In genomic region chr6:80823753-80824152, GRCm38 (mm10) we compare ENCODE assay signal across 24 mouse cellular contexts.
DNase-seq lines count a peak whose midpoint lies in the region; ATAC-seq and TF ChIP-seq lines count a peak whose summit lies in the region.
"Had no signal": no experiment of that assay in that cellular context is flagged by ENCODE, and none has a peak within 500 bp of the region (broad histone marks: within the 10 kb centered on the region; RNA-seq: fewer than 3 reads in every experiment).

No protein-coding gene starts in this region.

- H3K4me3 ChIP-seq in lung, embryonic 14.5 days (ENCODE audit: low read depth, low read length) = no peak overlapping the region
- no peak overlapping the region for H3K4me3 ChIP-seq in kidney, embryonic 14.5 days (ENCODE audit: low read length)
- H3K4me3 ChIP-seq in forebrain, embryonic 15.5 days = no peak overlapping the region
- H3K4me3 ChIP-seq in left cerebral cortex, adult 2 months = no peak overlapping the region
- H3K4me3 ChIP-seq: heart, embryonic 12.5 days; hindbrain, embryonic 10.5 days; limb, embryonic 15.5 days; midbrain, embryonic 10.5 days had no signal

- intact Hi-C loops in left cerebral cortex, adult 2 months (cut with DNase I) = no loop called here

- no peak overlapping the region for H3K27ac ChIP-seq in lung, embryonic 14.5 days (ENCODE audit: low read depth)
- no peak overlapping the region for H3K27ac ChIP-seq in kidney, embryonic 14.5 days (ENCODE audit: low read depth, low read length)
- no peak overlapping the region for H3K27ac ChIP-seq in forebrain, embryonic 15.5 days (replicated peaks)
- no peak overlapping the region for H3K27ac ChIP-seq in left cerebral cortex, adult 2 months
- H3K27ac ChIP-seq: hindbrain, embryonic 10.5 days; limb, embryonic 15.5 days; midbrain, embryonic 10.5 days had no signal

- no peak overlapping the region for H3K4me2 ChIP-seq in lung, embryonic 14.5 days
- H3K4me2 ChIP-seq in kidney, embryonic 14.5 days (replicated peaks; ENCODE audit: low read depth, low read length) = no peak overlapping the region
- H3K4me2 ChIP-seq in forebrain, embryonic 15.5 days (replicated peaks) = no peak overlapping the region
- H3K4me2 ChIP-seq: heart, embryonic 12.5 days; limb, embryonic 15.5 days had no signal

- no peak overlapping the region for H3K9ac ChIP-seq in lung, embryonic 14.5 days
- no peak overlapping the region for H3K9ac ChIP-seq in kidney, embryonic 14.5 days (ENCODE audit: low read depth, low read length)
- H3K9ac ChIP-seq in forebrain, embryonic 15.5 days (replicated peaks) = no peak overlapping the region
- H3K9ac ChIP-seq: heart, embryonic 12.5 days; limb, embryonic 15.5 days had no signal

- ATAC-seq in lung, embryonic 14.5 days (ENCODE audit: insufficient read depth) = no peak
- ATAC-seq in kidney, embryonic 14.5 days (ENCODE audit: low FRiP score, low TSS enrichment) = 0 out of 2 replicates have a peak, but pooled peaks have one; percentile 52
- ATAC-seq in forebrain, embryonic 15.5 days (replicated peaks) = no peak
- ATAC-seq: forebrain, embryonic 14.5 days; hindbrain, embryonic 16.5 days; lung, postnatal 0 days; Patski had no signal

- 72% methylated on average over 5 of the region's 5 CpGs for WGBS in lung, embryonic 14.5 days
- whole genome bisulfite sequencing in kidney, embryonic 14.5 days = 71% methylated on average over 5 of the region's 5 CpGs
- WGBS in forebrain, embryonic 15.5 days = 89% methylated on average over 5 of the region's 5 CpGs

- H3K9me3 ChIP-seq in lung, embryonic 14.5 days (ENCODE audit: low read depth, low read length) = no peaks in the 10 kb centered on the region
- H3K9me3 ChIP-seq in kidney, embryonic 14.5 days (ENCODE audit: control insufficient read depth, low read length) = no peaks in the 10 kb centered on the region
- H3K9me3 ChIP-seq in forebrain, embryonic 15.5 days = no peaks in the 10 kb centered on the region
- H3K9me3 ChIP-seq: heart, embryonic 12.5 days; hindbrain, embryonic 10.5 days; limb, embryonic 15.5 days; midbrain, embryonic 10.5 days had no signal

- DNase-seq in lung, embryonic 14.5 days = peak; percentile 25
- no peak for DNase-seq in lung, postnatal 4 days
- peak; percentile 27 to 39 for DNase-seq in kidney, postnatal 25 days
- no peak for DNase-seq in adrenal gland, adult 8-10 months
- DNase-seq in left cerebral cortex, adult 2 months (ENCODE audit: extremely low spot score in 1 of 2, low spot score in 2 of 2) = no peak
- DNase-seq: cerebellum, adult 18-20 months; cerebellum, postnatal 25 days; gastrocnemius, postnatal 10 days; heart, postnatal 10 days; layer of hippocampus, adult 9-11 months; left cerebral cortex, postnatal 4 days; right cerebral cortex, adult 18-20 months; right cerebral cortex, postnatal 4 days had no signal

- TF ChIP-seq CTCF in lung, embryonic 14.5 days (IDR thresholded peaks at IDR 0.05; ENCODE audit: low read depth) = no peak
- no peak for TF ChIP-seq CTCF in left cerebral cortex, adult 2 months (IDR thresholded peaks at IDR 0.05)

- no peaks in the 10 kb centered on the region for H3K4me1 ChIP-seq in lung, embryonic 14.5 days (ENCODE audit: insufficient read depth)
- H3K4me1 ChIP-seq in kidney, embryonic 14.5 days (ENCODE audit: control insufficient read depth, insufficient read depth, low read length) = no peaks in the 10 kb centered on the region
- no peaks in the 10 kb centered on the region for H3K4me1 ChIP-seq in forebrain, embryonic 15.5 days
- H3K4me1 ChIP-seq: heart, embryonic 12.5 days; hindbrain, embryonic 10.5 days; limb, embryonic 15.5 days; midbrain, embryonic 10.5 days had no signal

- H3K36me3 ChIP-seq in lung, embryonic 14.5 days (ENCODE audit: insufficient read depth) = no peaks in the 10 kb centered on the region
- H3K36me3 ChIP-seq in kidney, embryonic 14.5 days (ENCODE audit: control insufficient read depth, insufficient read depth, low read length) = no peaks in the 10 kb centered on the region
- H3K36me3 ChIP-seq in forebrain, embryonic 15.5 days = no peaks in the 10 kb centered on the region
- H3K36me3 ChIP-seq: G1E; heart, embryonic 12.5 days; hindbrain, embryonic 10.5 days; limb, embryonic 15.5 days; midbrain, embryonic 10.5 days had no signal

- H3K27me3 ChIP-seq in lung, embryonic 14.5 days (ENCODE audit: insufficient read depth, low read length) = no peaks in the 10 kb centered on the region
- no peaks in the 10 kb centered on the region for H3K27me3 ChIP-seq in kidney, embryonic 14.5 days (ENCODE audit: control insufficient read depth, insufficient read depth, low read length)
- no peaks in the 10 kb centered on the region for H3K27me3 ChIP-seq in forebrain, embryonic 15.5 days
- H3K27me3 ChIP-seq: heart, embryonic 12.5 days; limb, embryonic 15.5 days; Patski had no signal

Comparison
In these comparisons a context has a peak if more than half of its experiments do, and no peak if none do; other contexts are left out.
1. DNase-seq: peak in lung, embryonic 14.5 days (single experiment) and kidney, postnatal 25 days (2 of 2); none in lung, postnatal 4 days (0 of 2), adrenal gland, adult 8-10 months (single experiment) and left cerebral cortex, adult 2 months (0 of 2).